Comparison of ENCODE assay signal across 10 mouse cellular contexts in genomic region chr7:130036845-130037572, GRCm38 (mm10).
DNase-seq lines count a peak whose midpoint lies in the region; ATAC-seq and TF ChIP-seq lines count a peak whose summit lies in the region.
"Had no signal": no experiment of that assay in that cellular context is flagged by ENCODE, and none has a peak within 500 bp of the region (broad histone marks: within the 10 kb centered on the region; RNA-seq: fewer than 3 reads in every experiment).

No protein-coding gene starts in this region.

- H3K4me1 ChIP-seq in midbrain, embryonic 10.5 days = peaks cover 20% of the 10 kb centered on the region
- H3K4me1 ChIP-seq in midbrain, embryonic 14.5 days (ENCODE audit: control insufficient read depth, insufficient read depth, low read length) = no peaks in the 10 kb centered on the region
- peaks cover 15% of the 10 kb centered on the region; the same call in 1 of the 2 replicates for H3K4me1 ChIP-seq in heart, embryonic 13.5 days
- peaks cover 18% of the 10 kb centered on the region for H3K4me1 ChIP-seq in stomach, embryonic 14.5 days (ENCODE audit: control insufficient read depth, insufficient read depth, low read length)

- no peak overlapping the region for H3K4me3 ChIP-seq in gastrocnemius, adult 2 months
- no peak overlapping the region for H3K4me3 ChIP-seq in midbrain, embryonic 10.5 days
- no peak overlapping the region for H3K4me3 ChIP-seq in midbrain, embryonic 14.5 days (replicated peaks; ENCODE audit: low read depth, low read length)
- no peak overlapping the region for H3K4me3 ChIP-seq in heart, embryonic 13.5 days
- H3K4me3 ChIP-seq in stomach, embryonic 14.5 days (ENCODE audit: low read depth, low read length) = no peak overlapping the region
- H3K4me3 ChIP-seq: limb, embryonic 13.5 days had no signal

- H3K36me3 ChIP-seq in midbrain, embryonic 10.5 days = no peaks in the 10 kb centered on the region
- H3K36me3 ChIP-seq in midbrain, embryonic 14.5 days (ENCODE audit: control insufficient read depth, insufficient read depth, low read length) = no peaks in the 10 kb centered on the region
- H3K36me3 ChIP-seq in heart, embryonic 13.5 days = no peaks in the 10 kb centered on the region
- no peaks in the 10 kb centered on the region for H3K36me3 ChIP-seq in stomach, embryonic 14.5 days (ENCODE audit: control insufficient read depth, insufficient read depth, low read length)
- H3K36me3 ChIP-seq: limb, embryonic 13.5 days had no signal

- no peak overlapping the region for H3K4me2 ChIP-seq in midbrain, embryonic 14.5 days (ENCODE audit: low read length)
- H3K4me2 ChIP-seq in heart, embryonic 13.5 days = no peak overlapping the region
- H3K4me2 ChIP-seq in stomach, embryonic 14.5 days (replicated peaks; ENCODE audit: low read depth, low read length) = no peak overlapping the region
- H3K4me2 ChIP-seq: limb, embryonic 13.5 days had no signal

- 78% methylated on average over 8 of the region's 8 CpGs for WGBS in midbrain, embryonic 10.5 days
- WGBS in midbrain, embryonic 14.5 days = 62% methylated on average over 8 of the region's 8 CpGs
- 79% methylated on average over 8 of the region's 8 CpGs for WGBS in heart, embryonic 13.5 days
- WGBS in stomach, embryonic 14.5 days = 49% methylated on average over 8 of the region's 8 CpGs

- DNase-seq in gastrocnemius, adult 2 months = peak; percentile 38
- no peak for DNase-seq in gastrocnemius, postnatal 4 days (ENCODE audit: low spot score in 2 of 2)
- no peak for DNase-seq in midbrain, embryonic 10.5 days (ENCODE audit: low spot score)
- no peak for DNase-seq in midbrain, embryonic 14.5 days

- no peak for TF ChIP-seq CTCF in gastrocnemius, adult 2 months (IDR thresholded peaks at IDR 0.05)

- H3K9ac ChIP-seq in midbrain, embryonic 14.5 days (replicated peaks; ENCODE audit: low read length) = no peak overlapping the region
- H3K9ac ChIP-seq in heart, embryonic 13.5 days = no peak overlapping the region
- no peak overlapping the region for H3K9ac ChIP-seq in stomach, embryonic 14.5 days (replicated peaks; ENCODE audit: low read depth, low read length)
- H3K9ac ChIP-seq: limb, embryonic 13.5 days had no signal

- intact Hi-C loops in gastrocnemius, adult 2 months (cut with DNase I) = no loop called here

- H3K9me3 ChIP-seq in midbrain, embryonic 10.5 days (replicated peaks) = 0 out of 2 replicates have a peak, but pooled peaks cover 2% of the 10 kb centered on the region
- H3K9me3 ChIP-seq in midbrain, embryonic 14.5 days (ENCODE audit: control insufficient read depth, low read length) = no peaks in the 10 kb centered on the region
- H3K9me3 ChIP-seq in heart, embryonic 13.5 days = no peaks in the 10 kb centered on the region
- H3K9me3 ChIP-seq in stomach, embryonic 14.5 days (ENCODE audit: control insufficient read depth, low read depth, low read length) = no peaks in the 10 kb centered on the region
- H3K9me3 ChIP-seq: limb, embryonic 13.5 days had no signal

- peak overlapping the region; percentile 35; the same call in 1 of the 2 replicates for H3K27ac ChIP-seq in gastrocnemius, adult 2 months
- H3K27ac ChIP-seq in midbrain, embryonic 10.5 days (replicated peaks) = peak overlapping the region; percentile 49; the same call in 1 of the 2 replicates
- H3K27ac ChIP-seq in midbrain, embryonic 14.5 days (replicated peaks; ENCODE audit: low read depth, low read length) = no peak overlapping the region
- 0 out of 2 replicates have a peak overlapping the region, but pooled peaks have one; percentile 20 for H3K27ac ChIP-seq in heart, embryonic 13.5 days (replicated peaks)
- peak overlapping the region; percentile 86 for H3K27ac ChIP-seq in stomach, embryonic 14.5 days (ENCODE audit: low read length)
- H3K27ac ChIP-seq: limb, embryonic 13.5 days had no signal

- ATAC-seq in midbrain, embryonic 14.5 days (ENCODE audit: low FRiP score, low TSS enrichment) = no peak
- no peak for ATAC-seq in heart, embryonic 13.5 days (ENCODE audit: extremely low read depth, insufficient number of reproducible peaks, low FRiP score, low TSS enrichment)
- peak; percentile 68; the same call in 1 of the 2 replicates for ATAC-seq in stomach, embryonic 14.5 days (ENCODE audit: insufficient number of reproducible peaks, insufficient read depth, low FRiP score, low read depth)
- no peak for ATAC-seq in megakaryocyte, adult 5-6 weeks (ENCODE audit: poor library complexity, severe bottlenecking)
- ATAC-seq in megakaryocyte-erythroid progenitor cell, adult 5-6 weeks (replicated peaks; ENCODE audit: low FRiP score, low TSS enrichment, poor library complexity, severe bottlenecking) = no peak
- ATAC-seq: forebrain, embryonic 16.5 days had no signal

- H3K27me3 ChIP-seq in midbrain, embryonic 10.5 days (ENCODE audit: low read depth, poor library complexity, severe bottlenecking) = peaks cover 20% of the 10 kb centered on the region; the same call in 1 of the 2 replicates
- H3K27me3 ChIP-seq in midbrain, embryonic 14.5 days (ENCODE audit: control insufficient read depth, insufficient read depth, low read length) = no peaks in the 10 kb centered on the region
- no peaks in the 10 kb centered on the region for H3K27me3 ChIP-seq in heart, embryonic 13.5 days (replicated peaks)
- H3K27me3 ChIP-seq in stomach, embryonic 14.5 days (ENCODE audit: control insufficient read depth, insufficient read depth, low read length) = no peaks in the 10 kb centered on the region
- H3K27me3 ChIP-seq: limb, embryonic 13.5 days had no signal
